In the genomic region with DNA sequence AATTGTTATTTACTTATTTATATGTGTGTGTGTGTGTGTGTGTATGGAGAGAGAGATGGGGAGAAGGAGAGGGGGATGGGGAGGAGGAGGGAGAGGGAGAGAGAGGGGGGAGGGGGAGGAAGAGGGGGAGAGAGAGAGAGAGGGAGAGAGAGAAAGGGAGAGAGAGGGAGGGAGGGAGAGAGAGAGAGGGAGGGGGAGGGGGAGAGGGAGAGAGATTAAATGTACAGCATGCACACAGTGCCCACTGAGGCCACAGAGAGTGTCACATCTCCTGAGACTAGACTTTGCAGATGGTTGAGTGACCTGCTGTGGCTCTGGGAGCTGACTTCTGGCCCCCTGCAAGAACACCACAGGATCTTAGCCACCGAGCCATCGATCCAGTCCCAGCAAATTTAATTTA, we compare ENCODE assay signal across 26 mouse cellular contexts.
"Had no signal": no experiment of that assay in that cellular context is flagged by ENCODE, and none has a peak within 500 bp of the region (broad histone marks: within the 10 kb centered on the region; RNA-seq: fewer than 3 reads in every experiment).

No protein-coding gene starts in this region.

- H3K9ac ChIP-seq: heart, embryonic 13.5 days; heart, embryonic 15.5 days; hindbrain, embryonic 13.5 days; hindbrain, embryonic 15.5 days; intestine, embryonic 15.5 days; kidney, embryonic 15.5 days; limb, embryonic 13.5 days; limb, embryonic 15.5 days; liver, embryonic 12.5 days; liver, embryonic 14.5 days had no signal

- H3K9me3 ChIP-seq: heart, embryonic 15.5 days; hindbrain, embryonic 10.5 days; hindbrain, embryonic 13.5 days; hindbrain, embryonic 15.5 days; intestine, embryonic 15.5 days; kidney, embryonic 15.5 days; limb, embryonic 13.5 days; limb, embryonic 15.5 days; liver, embryonic 12.5 days had no signal

- H3K4me2 ChIP-seq: heart, embryonic 11.5 days; heart, embryonic 13.5 days; heart, embryonic 15.5 days; hindbrain, embryonic 13.5 days; hindbrain, embryonic 15.5 days; intestine, embryonic 15.5 days; kidney, embryonic 15.5 days; limb, embryonic 13.5 days; limb, embryonic 15.5 days; liver, embryonic 12.5 days had no signal

- H3K4me3 ChIP-seq: gastrocnemius, adult 2 months; heart, adult 2 months; heart, embryonic 13.5 days; heart, embryonic 15.5 days; hindbrain, embryonic 10.5 days; hindbrain, embryonic 13.5 days; hindbrain, embryonic 15.5 days; intestine, embryonic 15.5 days; kidney, embryonic 15.5 days; limb, embryonic 13.5 days; limb, embryonic 15.5 days; liver, embryonic 12.5 days had no signal

- H3K4me1 ChIP-seq: heart, embryonic 13.5 days; heart, embryonic 15.5 days; hindbrain, embryonic 13.5 days; hindbrain, embryonic 15.5 days; intestine, embryonic 15.5 days; kidney, embryonic 15.5 days; limb, embryonic 13.5 days; limb, embryonic 15.5 days; liver, embryonic 12.5 days had no signal

- DNase-seq: gastrocnemius, adult 2 months; gastrocnemius, postnatal 10 days; gastrocnemius, postnatal 25 days; heart, adult 2 months; heart, postnatal 4 days; kidney, adult 2 months; kidney, adult 9 months; kidney, postnatal 14 days; kidney, postnatal 36 days; layer of hippocampus, adult 9-11 months; layer of hippocampus, postnatal 36 days; left cerebral cortex, postnatal 4 days had no signal

- H3K27me3 ChIP-seq: heart, embryonic 15.5 days; hindbrain, embryonic 13.5 days; hindbrain, embryonic 15.5 days; intestine, embryonic 15.5 days; kidney, embryonic 15.5 days; limb, embryonic 13.5 days; limb, embryonic 15.5 days had no signal

- H3K36me3 ChIP-seq: heart, embryonic 13.5 days; heart, embryonic 15.5 days; hindbrain, embryonic 10.5 days; hindbrain, embryonic 13.5 days; hindbrain, embryonic 15.5 days; intestine, embryonic 15.5 days; kidney, embryonic 15.5 days; limb, embryonic 13.5 days; limb, embryonic 15.5 days; liver, embryonic 12.5 days had no signal

- H3K27ac ChIP-seq: gastrocnemius, adult 2 months; heart, adult 2 months; heart, embryonic 13.5 days; heart, embryonic 15.5 days; hindbrain, embryonic 10.5 days; hindbrain, embryonic 13.5 days; hindbrain, embryonic 15.5 days; hindbrain, postnatal 0 days; intestine, embryonic 15.5 days; kidney, embryonic 15.5 days; kidney, postnatal 0 days; limb, embryonic 13.5 days; limb, embryonic 15.5 days; liver, embryonic 12.5 days; liver, embryonic 14.5 days had no signal
